Mouse (Mus musculus): Measurements from ENCODE around the gene Pdcd7. TPM values are rescaled to one million over a fixed set of nuclear protein-coding genes. Genes with fewer than 3 reads are reported as not detected.
A peak's percentile ranks its signal among the peaks of the same experiment; 100 is the strongest.
"Not testable (repeated sequence)": the region's sequence is repeated elsewhere in the genome, so short reads cannot be mapped to it uniquely, and the experiment has no call there.

The Pdcd7 gene
- 10 to 100 TPM; 11.5 to 12.6 TPM for total RNA-seq (2021)

DNA sequence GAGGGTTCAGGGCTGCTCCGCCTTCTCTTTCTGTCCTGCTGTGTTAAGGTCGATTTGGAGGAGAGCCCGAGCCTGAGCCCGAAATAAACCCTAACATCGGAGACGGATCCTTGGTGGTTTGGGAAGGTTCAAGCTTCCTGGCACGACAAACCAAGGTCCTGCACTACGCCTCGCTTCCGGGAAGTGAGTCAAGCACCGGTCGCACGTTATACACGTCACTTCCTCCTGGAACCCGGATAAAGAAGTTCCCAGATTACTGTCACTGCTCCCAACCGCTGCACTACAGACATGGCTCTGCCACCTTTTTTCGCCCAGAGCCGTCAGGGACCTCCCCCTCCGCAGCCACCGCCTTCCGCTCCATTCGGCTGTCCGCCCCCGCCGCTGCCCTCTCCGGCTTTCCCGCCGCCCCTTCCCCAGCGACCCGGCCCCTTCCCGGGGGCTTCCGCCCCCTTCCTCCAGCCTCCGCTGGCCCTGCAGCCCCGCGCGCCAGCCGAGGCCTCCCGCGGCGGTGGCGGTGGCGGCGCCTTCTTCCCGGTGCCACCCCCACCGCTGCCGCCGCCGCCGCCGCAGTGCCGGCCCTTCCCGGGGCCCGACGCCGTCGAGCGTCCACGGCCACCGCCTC lies at the start of gene Pdcd7:
Gene Pdcd7, plus strand, starts transcription at position 251 of the 622 bp plus-strand sequence.
- intact Hi-C loops (cut with DNase I), result no loop called here

DNA sequence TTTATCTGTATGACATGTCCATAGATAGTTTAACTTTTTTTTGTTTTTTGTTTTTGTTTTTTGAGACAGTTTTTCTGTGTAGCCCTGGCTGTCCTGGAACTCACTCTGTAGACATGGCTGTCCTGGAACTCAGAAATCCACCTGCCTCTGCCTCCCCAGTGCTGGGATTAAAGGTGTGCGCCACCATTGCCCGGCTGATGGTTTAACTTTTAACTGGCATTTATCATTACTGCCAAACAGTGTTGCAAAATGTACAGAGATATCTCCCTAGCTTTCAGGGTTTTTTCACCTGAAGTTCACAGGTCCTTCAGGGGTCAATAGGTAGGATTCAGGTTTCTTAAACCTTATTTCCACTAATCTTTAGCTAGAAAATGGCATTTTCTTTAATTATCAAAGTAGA lies 48.8 kb upstream of the Pdcd7 start:
- intact Hi-C loops (cut with DNase I), result no loop called here
- DNase-seq (ENCODE audit: low spot score), result no peak

More for the DNA sequence above, at the start of gene Pdcd7:
- peak; percentile 87 for DNase-seq (ENCODE audit: low spot score)

DNA sequence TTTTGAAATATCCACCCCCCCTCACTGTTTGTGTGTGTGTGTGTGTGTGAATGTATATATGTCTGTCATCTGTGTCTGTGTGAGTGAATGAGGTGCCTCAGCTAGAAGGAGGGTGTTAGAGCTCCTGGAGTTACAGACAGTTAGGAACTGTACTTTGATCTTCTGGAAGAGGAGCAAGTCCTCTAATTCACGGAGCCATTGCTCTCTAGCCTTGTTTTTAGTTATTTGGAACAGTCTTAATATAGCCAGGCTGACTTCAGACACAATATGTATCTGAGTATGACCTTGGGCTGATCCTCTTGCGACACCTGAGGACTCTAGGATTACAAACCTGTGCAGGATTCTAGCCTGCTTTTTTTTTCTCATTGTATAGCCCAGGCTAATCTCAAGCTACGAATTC lies 47.1 kb upstream of the Pdcd7 start:
- no peak for DNase-seq (ENCODE audit: low spot score)
- intact Hi-C loops (cut with DNase I), result no loop called here

DNA sequence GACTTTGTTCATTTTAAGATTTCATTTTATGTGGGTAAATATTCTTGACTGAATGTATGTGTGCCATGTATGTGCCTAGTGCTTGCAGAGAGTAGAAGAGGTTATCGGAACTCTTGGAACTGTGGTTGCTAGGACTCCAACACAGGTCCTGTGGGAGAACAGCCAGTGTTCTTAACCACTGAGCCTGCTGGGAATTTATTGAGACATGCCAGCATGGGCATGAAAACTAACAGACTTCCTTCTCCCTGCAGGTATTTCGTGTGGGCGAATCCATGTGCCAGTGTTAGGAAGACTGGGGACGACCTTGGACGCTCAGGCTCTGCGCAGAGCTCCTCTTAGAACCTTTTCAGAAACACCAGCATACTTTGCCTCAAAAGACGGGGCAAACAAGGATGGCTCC lies 46.3 kb upstream of the Pdcd7 start:
- intact Hi-C loops (cut with DNase I), result no loop called here
- DNase-seq (ENCODE audit: low spot score), result no peak

DNA sequence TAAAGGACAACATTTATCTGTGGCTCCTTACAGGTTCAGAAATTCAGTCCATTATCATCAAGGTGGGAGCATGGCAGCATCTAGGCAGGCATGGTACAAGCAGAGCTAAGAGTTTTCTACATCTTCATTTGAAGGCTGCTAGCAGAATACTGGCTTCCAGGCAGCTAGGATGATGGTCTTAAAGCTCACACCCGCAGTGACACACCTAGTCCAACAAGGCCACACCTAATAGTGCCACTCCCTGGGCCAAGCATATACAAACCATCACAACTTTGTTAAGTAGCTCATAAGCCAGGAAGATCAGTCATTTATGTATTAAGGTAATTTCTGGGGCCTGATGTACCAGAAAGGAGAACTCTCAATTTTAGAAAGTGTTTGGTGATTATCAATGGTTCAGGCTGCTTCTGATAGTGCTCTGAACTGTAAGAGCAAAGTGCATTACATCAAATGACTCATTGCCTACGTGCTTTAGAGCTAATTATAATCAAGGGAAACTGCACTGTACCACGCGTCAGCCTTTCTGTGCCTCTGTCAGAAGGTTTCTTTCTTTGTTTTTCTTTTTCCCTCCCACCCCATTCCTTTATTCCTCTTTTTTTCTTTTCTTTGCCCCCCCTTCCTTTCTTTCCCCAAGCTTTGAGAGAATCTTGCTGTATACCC lies 43.4 kb upstream of the Pdcd7 start:
- DNase-seq (ENCODE audit: low spot score), result no peak
- intact Hi-C loops (cut with DNase I), result no loop called here

DNA sequence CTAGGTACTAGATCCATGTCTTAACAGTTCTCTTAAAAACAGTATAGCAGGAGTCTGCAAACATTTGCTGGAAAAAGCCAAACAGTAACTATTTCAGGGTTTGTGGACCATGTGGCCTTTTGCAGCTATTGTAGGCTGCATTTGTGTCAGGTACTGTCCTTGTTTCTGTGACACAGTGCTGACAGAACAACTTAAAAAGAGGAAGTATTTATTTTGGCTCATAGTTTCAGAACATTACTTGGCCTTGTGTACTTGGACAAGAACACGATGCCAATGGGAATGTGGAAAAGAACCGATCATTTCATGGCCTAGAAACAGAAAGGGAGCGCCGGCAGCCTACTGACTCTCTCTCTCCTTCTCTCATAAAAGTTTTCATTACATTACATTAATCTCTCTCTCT lies 42.3 kb upstream of the Pdcd7 start:
- no peak for DNase-seq (ENCODE audit: low spot score)
- intact Hi-C loops (cut with DNase I), result no loop called here

DNA sequence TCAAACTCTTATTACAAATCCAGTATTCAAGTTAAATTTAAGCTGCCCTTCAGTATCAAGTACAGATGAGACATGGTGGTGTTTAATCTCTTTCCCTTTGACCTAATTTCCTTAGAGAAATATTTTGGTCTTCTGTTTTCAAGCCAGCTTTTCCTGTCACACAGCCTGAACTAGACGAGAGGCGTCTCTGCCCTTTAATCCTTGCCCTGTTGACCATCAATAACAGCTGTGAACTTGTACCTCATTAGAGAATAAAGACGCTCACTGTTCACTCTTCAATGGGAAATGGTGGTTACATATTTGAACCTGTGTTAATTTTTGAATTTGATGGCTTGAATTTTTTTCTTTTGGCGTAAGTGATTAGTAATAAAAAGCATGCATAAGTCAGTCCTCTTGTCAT lies 41.6 kb upstream of the Pdcd7 start:
- DNase-seq (ENCODE audit: low spot score), result no peak
- intact Hi-C loops (cut with DNase I), result no loop called here

DNA sequence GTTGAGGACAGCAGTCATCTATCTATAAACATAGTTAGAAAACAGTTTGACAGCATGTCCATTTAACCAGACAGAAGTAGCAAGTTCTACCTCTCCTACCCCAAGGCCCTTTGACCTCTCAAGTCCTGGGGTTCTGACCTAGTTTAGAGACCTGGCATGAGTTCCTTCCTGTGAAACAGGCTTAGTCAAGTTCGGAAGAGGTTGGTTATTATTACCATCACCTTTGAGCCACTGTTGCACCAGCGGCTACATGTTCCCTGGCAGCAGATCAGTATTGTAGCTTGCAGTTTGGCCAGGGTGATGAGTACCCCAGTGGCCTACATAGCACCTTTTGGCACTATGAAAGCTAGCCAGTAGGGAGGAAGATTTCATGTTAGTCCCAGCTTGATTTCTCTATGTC lies 39.2 kb upstream of the Pdcd7 start:
- intact Hi-C loops (cut with DNase I), result no loop called here
- no peak for DNase-seq (ENCODE audit: low spot score)

DNA sequence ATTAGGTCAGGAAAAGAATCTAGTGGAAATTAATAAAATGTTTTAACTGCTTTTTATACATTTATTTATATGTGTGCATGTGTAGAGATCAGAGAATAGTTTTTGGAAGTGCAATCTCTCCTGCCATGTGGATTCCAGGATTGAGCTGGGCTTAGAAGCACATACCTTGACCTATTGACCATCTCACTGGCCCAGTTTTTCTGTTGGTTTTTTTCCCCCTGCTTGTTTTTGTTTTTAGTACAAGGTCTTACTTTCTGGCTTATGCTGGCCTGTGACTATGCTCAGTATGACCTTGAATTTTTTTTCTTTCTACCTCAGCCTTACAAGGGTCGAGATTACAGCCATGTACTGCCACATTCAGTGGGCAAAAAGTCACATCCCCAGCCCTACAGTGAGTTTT lies 37.9 kb upstream of the Pdcd7 start:
- no peak for DNase-seq (ENCODE audit: low spot score)
- intact Hi-C loops (cut with DNase I), result no loop called here

DNA sequence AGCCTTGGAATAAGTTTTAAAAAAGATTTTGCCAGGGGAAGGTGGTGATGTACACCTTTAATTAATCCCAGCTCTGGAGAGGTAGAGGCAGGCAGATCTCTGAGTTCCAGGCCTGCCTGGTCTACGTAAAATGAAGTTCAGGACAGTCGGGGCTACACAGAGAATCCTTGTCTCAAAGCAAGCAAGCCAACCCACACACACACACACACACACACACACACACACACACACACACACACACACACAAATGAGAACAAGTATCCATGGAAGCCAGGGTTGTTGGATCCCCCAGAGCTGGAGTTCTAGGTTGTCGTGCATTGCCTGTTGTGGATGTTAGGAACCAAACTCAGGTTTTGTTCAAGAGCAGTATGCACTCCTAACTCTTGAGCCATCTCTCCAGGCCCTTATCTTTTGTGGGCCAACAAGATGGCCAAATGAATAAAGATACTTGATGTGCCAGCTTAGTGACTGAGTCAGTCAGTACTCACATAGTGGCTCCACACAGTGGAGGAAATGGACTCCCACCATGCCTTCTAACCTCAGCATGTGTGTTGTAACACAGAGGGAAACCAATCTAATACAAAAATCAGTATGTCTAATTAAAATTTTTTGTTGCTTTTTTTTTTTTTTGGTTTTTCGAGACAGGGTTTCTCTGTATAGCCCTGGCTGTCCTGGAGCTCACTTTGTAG lies 33.1 kb upstream of the Pdcd7 start:
- no peak for DNase-seq (ENCODE audit: low spot score)
- intact Hi-C loops (cut with DNase I), result no loop called here

DNA sequence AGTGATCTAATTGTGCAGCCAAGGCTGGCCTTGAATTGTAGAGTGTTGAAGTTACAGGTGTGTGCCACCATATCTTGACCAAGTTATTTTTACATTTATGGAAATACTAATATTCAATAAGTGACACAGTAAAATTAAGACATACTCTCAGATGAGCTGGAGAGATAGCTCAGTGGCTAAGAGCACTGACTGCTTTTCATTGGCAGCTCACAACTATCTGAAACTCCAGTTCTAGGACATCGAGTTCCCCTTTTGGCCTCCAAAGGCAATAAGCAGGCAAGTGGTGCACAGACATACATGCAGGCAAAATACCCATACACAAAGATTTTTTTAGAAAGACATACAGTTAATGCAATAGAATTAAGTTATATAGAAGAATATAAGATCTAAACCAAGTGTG lies 32.1 kb upstream of the Pdcd7 start:
- DNase-seq (ENCODE audit: low spot score), result no peak
- intact Hi-C loops (cut with DNase I), result no loop called here

DNA sequence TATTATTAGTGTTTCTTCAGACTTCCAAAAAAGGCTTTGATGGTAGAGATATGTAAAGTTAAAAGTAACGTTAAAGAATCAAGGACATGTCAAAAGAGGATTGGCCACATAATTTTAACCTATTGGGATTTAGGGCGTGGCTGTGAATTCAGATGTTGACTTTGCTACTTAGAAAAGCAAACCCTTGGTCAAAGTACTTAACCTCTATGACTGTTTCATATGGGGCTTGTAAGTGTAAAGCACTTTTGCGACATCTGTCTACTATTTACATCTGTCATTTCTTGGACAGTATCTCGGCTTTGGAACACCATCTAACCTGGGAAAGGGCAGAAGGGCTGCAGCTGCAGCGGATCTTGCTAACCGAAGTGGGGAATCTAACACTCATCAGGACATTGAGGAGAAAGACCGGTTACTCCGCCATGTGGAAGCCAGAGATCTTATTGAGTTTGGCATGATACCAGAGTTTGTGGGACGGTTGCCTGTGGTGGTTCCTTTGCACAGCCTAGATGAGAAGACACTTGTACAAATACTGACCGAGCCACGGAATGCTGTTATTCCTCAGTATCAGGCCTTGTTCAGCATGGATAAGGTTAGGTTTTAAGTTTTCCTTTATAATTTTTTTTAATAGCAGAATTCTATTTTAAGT lies 23.5 kb upstream of the Pdcd7 start:
- intact Hi-C loops (cut with DNase I), result no loop called here
- DNase-seq (ENCODE audit: low spot score), result no peak

DNA sequence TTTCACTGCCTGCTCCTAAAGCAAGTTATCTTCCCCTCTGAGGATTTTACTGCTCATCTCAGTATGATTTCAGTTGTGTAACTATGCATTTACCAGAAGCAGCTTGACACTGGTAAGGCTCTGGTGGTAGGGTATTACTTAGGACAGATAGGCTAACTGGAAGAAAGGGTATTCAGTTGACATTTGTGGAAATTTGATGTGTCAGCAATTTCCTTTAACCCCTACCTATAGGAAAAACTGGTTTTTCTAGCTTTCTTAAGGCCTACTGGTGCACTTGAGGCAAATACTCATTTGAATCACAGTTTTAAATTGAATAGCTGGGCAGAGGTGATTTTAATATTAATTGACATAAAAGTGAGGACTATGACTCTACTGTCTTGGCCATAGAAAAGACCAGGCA lies 19.9 kb upstream of the Pdcd7 start:
- no peak for DNase-seq (ENCODE audit: low spot score)
- intact Hi-C loops (cut with DNase I), result no loop called here

DNA sequence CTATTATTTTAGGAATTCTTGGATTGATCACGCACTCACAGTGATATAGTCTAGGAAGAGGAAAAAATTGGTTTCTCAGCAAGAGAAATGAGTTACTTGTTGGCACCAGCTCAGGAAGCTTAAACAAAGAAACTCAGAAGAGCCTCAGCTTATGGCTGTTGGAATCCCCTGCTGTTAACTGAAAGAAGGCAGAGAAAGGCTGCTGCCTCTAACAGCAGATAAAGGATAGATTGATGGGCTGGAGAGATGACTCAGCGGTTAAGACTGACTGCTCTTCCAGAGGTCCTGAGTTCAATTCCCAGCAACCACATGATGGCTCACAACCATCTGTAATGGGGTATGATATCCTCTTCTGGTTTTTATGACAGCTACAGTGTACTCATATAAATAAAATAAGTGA lies 18.5 kb upstream of the Pdcd7 start:
- DNase-seq (ENCODE audit: low spot score), result no peak
- intact Hi-C loops (cut with DNase I), result no loop called here

DNA sequence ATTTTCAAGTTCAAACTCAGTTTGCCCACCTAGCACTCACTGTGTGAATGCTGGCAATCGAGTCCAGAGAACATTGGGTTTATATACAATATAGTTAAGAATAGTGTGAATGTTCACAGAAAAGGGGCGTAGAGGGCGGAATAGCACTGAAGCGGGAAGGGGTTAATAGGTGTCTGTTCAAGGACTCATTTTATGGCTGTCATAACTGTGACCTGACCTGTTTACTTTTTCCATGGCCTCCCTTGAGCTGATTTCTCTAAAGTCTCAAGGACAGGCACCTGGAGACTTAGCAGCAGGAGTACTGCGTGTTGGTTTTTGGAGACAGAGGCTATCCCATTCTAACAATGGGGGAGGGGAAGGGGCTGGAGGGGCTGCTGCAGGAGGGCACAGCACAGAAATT lies 11.9 kb upstream of the Pdcd7 start:
- no peak for DNase-seq (ENCODE audit: low spot score)
- intact Hi-C loops (cut with DNase I), result no loop called here

DNA sequence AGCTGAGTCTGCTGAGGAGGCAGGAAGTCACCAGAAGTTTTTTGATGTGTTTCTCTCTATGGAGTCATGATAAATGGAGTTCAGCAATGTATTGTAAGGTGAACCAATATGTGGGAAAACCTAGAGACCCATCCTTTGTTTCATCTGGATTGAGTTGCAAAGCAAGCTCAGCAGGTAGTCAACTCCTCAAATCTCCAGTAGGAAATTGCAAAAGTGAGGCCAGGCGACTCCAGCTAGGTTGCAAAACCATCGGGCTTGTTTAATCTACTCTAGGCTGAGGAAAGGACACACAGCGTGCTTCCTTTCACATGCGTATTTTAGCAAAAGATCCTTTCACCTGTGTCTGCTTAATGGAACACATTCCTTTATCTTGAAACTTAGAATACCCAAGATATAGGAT lies 6.8 kb upstream of the Pdcd7 start:
- intact Hi-C loops (cut with DNase I), result no loop called here

DNA sequence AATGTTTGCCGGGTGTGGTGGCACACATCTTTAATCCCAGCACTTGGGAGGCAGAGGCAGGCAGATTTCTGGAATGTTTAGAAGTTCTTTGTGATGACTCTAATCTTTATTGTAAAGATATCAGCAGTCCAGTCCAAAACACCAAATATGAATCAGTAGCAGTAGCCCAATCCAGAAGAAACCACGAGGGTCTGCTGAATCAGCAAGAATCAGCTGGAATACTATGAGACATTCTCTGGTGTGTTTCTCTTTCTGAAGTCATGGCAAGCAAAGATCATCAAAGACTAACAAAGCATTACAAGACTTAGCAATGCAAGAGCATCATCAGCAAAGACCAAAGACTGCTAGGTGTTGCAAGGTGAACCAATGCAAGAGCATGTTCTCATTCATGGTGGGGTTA lies 5.5 kb upstream of the Pdcd7 start:
- no peak for DNase-seq (ENCODE audit: low spot score)
- intact Hi-C loops (cut with DNase I), result no loop called here

More for the DNA sequence above, 6.8 kb upstream of the Pdcd7 start:
- DNase-seq (ENCODE audit: low spot score), result no peak

DNA sequence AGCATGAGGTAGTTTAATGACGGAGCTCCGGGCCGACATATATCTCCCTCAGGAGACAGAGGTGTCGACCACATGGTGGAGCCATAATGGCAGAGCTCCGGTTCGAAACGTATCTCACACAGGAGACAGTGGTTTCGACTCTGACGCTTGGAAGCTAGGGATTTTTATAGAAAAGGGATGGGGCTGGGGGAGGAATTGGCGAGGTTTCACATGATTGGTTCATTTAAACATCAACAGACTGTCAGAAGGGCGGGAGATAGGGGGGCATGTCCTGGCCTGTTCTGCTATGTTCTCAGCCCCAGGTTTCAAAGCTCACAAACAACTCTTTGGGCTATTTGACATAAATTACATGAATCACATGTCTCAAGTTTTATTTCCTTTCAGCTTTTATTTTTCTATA lies 465 bp upstream of the Pdcd7 start:
- DNase-seq (ENCODE audit: low spot score); intact Hi-C loops (cut with DNase I): not testable (repeated sequence)

DNA sequence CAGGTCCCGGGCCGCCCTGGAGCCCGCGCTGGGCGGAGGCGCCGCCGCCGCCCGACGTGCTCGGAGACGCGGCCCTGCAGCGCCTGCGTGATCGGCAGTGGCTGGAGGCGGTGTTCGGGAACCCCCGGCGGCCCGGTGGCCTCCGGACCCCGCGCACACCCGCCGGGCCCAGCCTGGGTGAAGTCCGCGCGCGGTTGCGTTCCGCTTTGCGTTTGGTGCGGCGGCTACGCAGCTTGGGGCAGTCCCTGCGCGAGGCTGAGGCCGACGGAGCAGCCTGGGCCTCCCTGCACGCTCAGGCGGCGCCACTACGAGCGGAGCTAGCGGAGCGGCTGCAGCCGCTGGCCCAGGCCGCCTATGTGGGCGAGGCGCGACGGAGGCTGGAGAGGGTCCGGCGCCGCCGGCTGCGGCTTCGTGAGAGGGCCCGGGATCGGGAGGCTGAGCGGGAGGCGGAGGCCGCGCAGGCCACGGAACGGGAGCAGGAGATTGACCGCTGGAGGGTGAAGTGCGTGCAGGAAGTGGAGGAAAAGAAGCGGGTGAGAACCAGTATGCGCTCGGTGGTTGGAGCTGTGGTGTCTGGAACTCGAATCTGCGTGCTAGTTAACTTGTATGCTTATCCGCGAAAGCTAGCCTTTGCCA lies 690 bp downstream of the Pdcd7 start:
- intact Hi-C loops (cut with DNase I), result no loop called here
- peak; percentile 9 for DNase-seq (ENCODE audit: low spot score)

DNA sequence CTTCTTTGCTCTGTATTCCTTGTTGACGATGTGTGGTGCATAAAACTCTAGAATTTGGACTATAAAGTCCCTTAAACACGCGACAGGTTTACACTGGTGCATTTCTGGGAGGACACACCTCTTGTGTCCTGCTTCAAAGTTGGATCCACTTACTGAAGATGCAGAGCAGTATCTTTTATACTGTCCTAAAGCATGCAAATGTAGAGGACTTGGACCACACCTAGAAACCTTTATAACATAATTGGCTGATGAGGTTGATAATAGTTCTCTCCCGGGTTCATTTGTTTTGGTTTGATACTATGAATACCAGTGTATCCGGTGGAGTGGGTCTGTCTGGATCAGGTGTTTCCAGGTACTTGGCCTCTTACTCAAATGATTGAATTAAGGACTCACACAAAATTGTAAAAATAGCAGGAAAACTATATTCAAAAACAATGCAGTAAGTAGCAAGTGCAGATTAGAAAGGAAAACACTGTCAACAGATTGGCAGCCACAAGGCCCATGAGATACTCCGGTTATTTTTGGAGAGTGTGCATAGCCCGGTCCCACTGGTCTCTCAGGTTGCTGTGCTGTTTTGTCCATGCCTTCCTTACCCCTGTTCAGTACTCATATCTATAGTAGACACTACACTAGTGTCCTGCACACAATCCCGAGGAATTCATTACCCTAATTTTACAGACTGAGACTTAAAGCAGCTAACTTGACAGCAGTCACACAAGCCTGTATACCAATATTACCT lies 1.4 kb downstream of the Pdcd7 start:
- intact Hi-C loops (cut with DNase I), result no loop called here
- DNase-seq (ENCODE audit: low spot score), result no peak

Data from heart, postnatal 25 days (tissue).